Mouse (Mus musculus) testis, adult 2 months (tissue): ENCODE measurements around the gene Gga3. TPM values are rescaled to one million over a fixed set of nuclear protein-coding genes. Genes with fewer than 3 reads are reported as not detected.

Experiments used
- H3K27ac ChIP-seq: fragments of 200-500 bp; 2 replicates; pipeline ENCODE4 v1.5.1; 2012; ENCODE audit warnings: low read depth, low read length; ENCODE audit not compliant: control insufficient read depth, insufficient read depth
- H3K27me3 ChIP-seq: fragments of 200-500 bp; 2 replicates; pipeline ENCODE4 v1.6.1; 2012; ENCODE audit warnings: mild to moderate bottlenecking, low read length, moderate library complexity; ENCODE audit not compliant: control insufficient read depth, insufficient read depth
- H3K36me3 ChIP-seq: fragments of 200-500 bp; 2 replicates; pipeline ENCODE4 v1.6.1; 2012; ENCODE audit warnings: mild to moderate bottlenecking, low read length; ENCODE audit not compliant: control insufficient read depth, insufficient read depth
- H3K4me1 ChIP-seq: fragments of 200-500 bp; 2 replicates; pipeline ENCODE4 v1.6.1; 2012; ENCODE audit warnings: low read length; ENCODE audit not compliant: control insufficient read depth, insufficient read depth
- H3K4me3 ChIP-seq: fragments of 200-500 bp; 2 replicates; pipeline ENCODE4 v1.5.1; 2012; ENCODE audit warnings: low read depth, mild to moderate bottlenecking, low read length, moderate library complexity, mixed read lengths; ENCODE audit not compliant: control insufficient read depth
- CTCF ChIP-seq: fragments of 200-500 bp; IDR thresholded peaks from 2 replicates; pipeline ENCODE4 v1.5.1; 2012; ENCODE audit warnings: low read depth, mild to moderate bottlenecking, inconsistent platforms, low read length, moderate library complexity; ENCODE audit not compliant: control insufficient read depth, insufficient read depth, insufficient replicate concordance
- POLR2A ChIP-seq: fragments of 200-500 bp; IDR thresholded peaks from 2 replicates; pipeline ENCODE4 v1.6.1; 2012; ENCODE audit warnings: low read depth, mild to moderate bottlenecking, inconsistent platforms, low read length, moderate library complexity; ENCODE audit not compliant: control insufficient read depth
- polyA plus RNA-seq: library from polyadenylated mRNA; depleted of rRNA; stranded (reverse); fragments of >200 nt; gene quantifications from 2 replicates; pipeline ENCODE4 v1.2.3, GENCODE M21; 2012

Gga3 gene
- polyA plus RNA-seq, 1 experiment = 19.8 TPM

GRCm38 (mm10) chr11:115638498-115639409 lies 34.9 kb upstream of the Gga3 start:
- no peak overlapping the region for H3K4me3 ChIP-seq
- no peaks in the 10 kb centered on the region for H3K36me3 ChIP-seq
- H3K27ac ChIP-seq = no peak overlapping the region
- H3K4me1 ChIP-seq = peaks cover 5% of the 10 kb centered on the region
- TF ChIP-seq CTCF (no peak), POLR2A (no peak)
- H3K27me3 ChIP-seq = no peaks in the 10 kb centered on the region

- Histone ChIP-seq H3K4me1 (peaks cover 5% of the 10 kb centered on the region), H3K27me3 (no peaks in the 10 kb centered on the region), H3K4me3 (no peak overlapping the region), H3K27ac (no peak overlapping the region), H3K36me3 (no peaks in the 10 kb centered on the region)
- TF ChIP-seq CTCF (no peak), POLR2A (no peak)
Measured at GRCm38 (mm10) chr11:115636960-115637359, 33.1 kb upstream of the Gga3 start.

- TF ChIP-seq CTCF (no peak), POLR2A (no peak)
- Histone ChIP-seq H3K4me1 (no peaks in the 10 kb centered on the region; the same call in none of the 2 replicates), H3K36me3 (no peaks in the 10 kb centered on the region), H3K4me3 (no peak overlapping the region), H3K27me3 (no peaks in the 10 kb centered on the region), H3K27ac (no peak overlapping the region)
Measured at GRCm38 (mm10) chr11:115635484-115635883, 31.6 kb upstream of the Gga3 start.

- TF ChIP-seq POLR2A (no peak), CTCF (no peak)
- no peak overlapping the region for H3K27ac ChIP-seq
- no peak overlapping the region for H3K4me3 ChIP-seq
- H3K36me3 ChIP-seq = no peaks in the 10 kb centered on the region
- no peaks in the 10 kb centered on the region for H3K27me3 ChIP-seq
- no peaks in the 10 kb centered on the region; the same call in none of the 2 replicates for H3K4me1 ChIP-seq
Measured at GRCm38 (mm10) chr11:115635041-115635440, 31.2 kb upstream of the Gga3 start.

GRCm38 (mm10) chr11:115634109-115634508 lies 30.3 kb upstream of the Gga3 start:
- H3K4me1 ChIP-seq = no peaks in the 10 kb centered on the region; the same call in none of the 2 replicates
- no peak overlapping the region for H3K4me3 ChIP-seq
- no peak overlapping the region for H3K27ac ChIP-seq
- H3K36me3 ChIP-seq = no peaks in the 10 kb centered on the region
- TF ChIP-seq CTCF (no peak), POLR2A (no peak)
- no peaks in the 10 kb centered on the region for H3K27me3 ChIP-seq

GRCm38 (mm10) chr11:115632862-115633261 lies 29.0 kb upstream of the Gga3 start:
- Histone ChIP-seq H3K27me3 (no peaks in the 10 kb centered on the region), H3K4me3 (no peak overlapping the region), H3K4me1 (no peaks in the 10 kb centered on the region; the same call in none of the 2 replicates), H3K27ac (no peak overlapping the region), H3K36me3 (no peaks in the 10 kb centered on the region)
- TF ChIP-seq CTCF = no peak
- TF ChIP-seq POLR2A = no peak

GRCm38 (mm10) chr11:115632247-115632646 lies 28.4 kb upstream of the Gga3 start:
- Histone ChIP-seq H3K4me3 (no peak overlapping the region), H3K36me3 (no peaks in the 10 kb centered on the region), H3K27me3 (no peaks in the 10 kb centered on the region), H3K27ac (no peak overlapping the region), H3K4me1 (peaks cover 2% of the 10 kb centered on the region)
- TF ChIP-seq CTCF = no peak
